Mouse (Mus musculus): ENCODE measurements around the gene Cracr2b. TPM values are rescaled to one million over a fixed set of nuclear protein-coding genes. Genes with fewer than 3 reads are reported as not detected.

The Cracr2b gene
- polyA plus RNA-seq, 1 experiment from 2014 or later = 23.7 TPM

DNA sequence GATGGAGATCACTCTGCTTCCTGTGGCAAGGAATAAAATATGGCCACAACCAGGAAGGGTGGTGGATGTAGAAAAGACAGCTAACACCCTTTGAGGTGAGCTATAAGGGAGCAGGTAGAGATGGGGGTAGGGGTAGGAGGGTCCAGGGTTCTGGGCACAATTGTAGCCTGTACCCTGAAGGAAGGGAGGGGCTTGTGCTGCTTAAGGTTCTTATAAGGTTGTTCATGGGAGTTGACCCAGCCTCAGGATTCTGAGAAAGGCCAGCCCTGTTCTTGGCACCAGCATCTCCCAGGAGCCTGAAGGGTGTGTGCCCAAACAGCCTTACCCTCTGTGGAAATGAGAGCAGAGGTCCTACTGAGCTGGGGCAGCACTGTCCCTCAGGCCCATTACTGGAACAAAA, 9.0 kb upstream of the Cracr2b start:
- Histone ChIP-seq H3K4me1 (ENCODE audit: insufficient read depth, low read length) (peaks cover 21% of the 10 kb centered on the region), H3K9ac (replicated peaks; ENCODE audit: low read length) (no peak overlapping the region; the same call in 1 of the 2 replicates), H3K9me3 (ENCODE audit: low read length) (no peaks in the 10 kb centered on the region), H3K4me3 (ENCODE audit: low read length) (no peak overlapping the region), H3K4me2 (replicated peaks; ENCODE audit: low read depth, low read length) (no peak overlapping the region), H3K36me3 (ENCODE audit: insufficient read depth, low read length) (peaks cover 33% of the 10 kb centered on the region), H3K27ac (ENCODE audit: low read length) (no peak overlapping the region), H3K27me3 (ENCODE audit: insufficient read depth, low read length) (no peaks in the 10 kb centered on the region)
- ATAC-seq (ENCODE audit: low FRiP score, low TSS enrichment) = no peak

DNA sequence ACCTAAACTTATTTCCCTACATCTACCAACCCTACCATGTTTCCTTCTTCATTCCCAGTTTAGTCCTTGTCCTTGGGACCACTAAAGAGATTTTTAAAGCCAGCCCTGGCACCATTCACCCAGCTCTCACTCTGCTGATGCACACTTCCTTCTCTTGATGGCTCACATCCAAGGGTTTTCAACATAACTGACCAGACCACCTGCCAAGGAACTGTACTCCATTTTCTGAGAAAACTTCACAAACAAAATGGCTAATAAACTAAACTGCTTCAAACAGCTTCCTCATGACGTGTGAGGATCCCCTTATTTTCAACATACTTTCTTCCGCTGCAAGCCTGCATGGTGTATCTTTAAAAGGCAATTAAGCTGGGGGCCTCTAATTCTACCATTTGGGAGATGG, 7.3 kb upstream of the Cracr2b start:
- no peak overlapping the region for H3K27ac ChIP-seq (ENCODE audit: low read length)
- H3K4me3 ChIP-seq (ENCODE audit: low read length) = no peak overlapping the region
- H3K9me3 ChIP-seq (ENCODE audit: low read length) = no peaks in the 10 kb centered on the region
- peaks cover 31% of the 10 kb centered on the region for H3K36me3 ChIP-seq (ENCODE audit: insufficient read depth, low read length)
- peaks cover 16% of the 10 kb centered on the region for H3K4me1 ChIP-seq (ENCODE audit: insufficient read depth, low read length)
- ATAC-seq (ENCODE audit: low FRiP score, low TSS enrichment) = no peak
- no peak overlapping the region for H3K4me2 ChIP-seq (replicated peaks; ENCODE audit: low read depth, low read length)
- no peaks in the 10 kb centered on the region for H3K27me3 ChIP-seq (ENCODE audit: insufficient read depth, low read length)
- 78% methylated on average over 2 of the region's 2 CpGs for WGBS
- no peak overlapping the region for H3K9ac ChIP-seq (replicated peaks; ENCODE audit: low read length)

DNA sequence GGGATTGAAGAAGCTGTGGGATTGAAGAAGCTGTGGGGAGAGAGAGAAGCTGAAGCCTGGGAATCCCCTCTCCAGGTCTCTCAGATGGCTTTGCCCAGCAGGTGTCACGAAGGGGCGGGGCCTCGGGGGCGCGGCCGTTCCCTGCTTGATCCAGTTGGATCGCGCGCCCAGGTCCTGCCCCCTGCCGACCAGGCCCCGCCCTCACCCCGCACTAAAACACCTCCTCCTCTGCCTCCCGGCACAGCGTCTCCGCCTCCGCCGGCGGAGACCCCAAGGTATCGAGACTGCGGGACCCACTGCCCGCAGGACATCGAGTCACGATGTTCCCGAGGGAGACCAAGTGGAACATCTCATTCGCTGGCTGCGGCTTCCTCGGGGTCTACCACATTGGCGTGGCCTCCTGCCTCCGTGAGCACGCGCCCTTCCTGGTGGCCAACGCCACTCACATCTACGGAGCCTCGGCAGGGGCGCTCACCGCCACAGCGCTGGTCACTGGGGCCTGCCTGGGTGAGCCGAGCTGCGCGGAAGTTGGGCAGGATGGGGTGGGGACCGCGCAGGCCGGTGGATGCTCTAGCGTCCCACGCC, 5.8 kb upstream of the Cracr2b start, which contains the start of gene Pnpla2:
Gene Pnpla2 (plus strand): TSS at position 232 of the 585 bp plus-strand sequence.
- peak; percentile 84 for ATAC-seq (ENCODE audit: low FRiP score, low TSS enrichment)

DNA sequence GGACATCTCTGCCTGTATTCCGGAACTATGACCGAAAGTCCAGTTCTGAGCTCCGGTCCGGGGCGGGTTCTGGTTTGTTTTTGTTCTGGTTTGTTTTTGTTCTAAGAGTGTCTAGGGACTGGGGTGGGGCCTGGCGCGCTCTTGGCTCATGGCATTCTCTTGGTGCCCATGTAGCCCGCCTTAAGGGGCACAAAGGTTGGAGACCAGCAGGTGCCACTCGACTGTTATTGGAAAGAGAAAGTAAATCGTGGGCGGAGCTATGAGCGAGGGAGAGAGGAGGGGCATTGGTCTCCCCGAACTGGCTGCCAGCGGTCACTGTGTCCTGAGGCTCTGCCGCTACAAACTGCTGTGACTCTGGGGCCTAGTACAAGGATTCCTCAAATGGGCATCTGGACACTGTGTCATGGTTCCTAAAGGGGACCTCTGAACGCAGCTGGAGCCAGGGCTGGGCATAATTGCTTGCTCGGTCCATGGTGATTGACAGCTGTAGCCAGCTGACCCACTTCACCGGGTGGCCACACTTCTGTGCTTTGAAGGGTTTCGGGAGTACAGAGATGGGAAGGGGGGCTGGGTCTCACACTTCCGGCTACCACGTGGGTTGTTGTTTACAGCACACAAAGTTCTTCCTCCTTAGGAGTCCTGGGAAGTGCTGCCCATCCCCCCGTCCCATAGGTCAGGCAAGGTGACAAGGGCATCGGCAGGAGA, 5.1 kb upstream of the Cracr2b start:
- Histone ChIP-seq H3K27ac (ENCODE audit: low read length) (peak overlapping the region; percentile 82), H3K9me3 (ENCODE audit: low read length) (no peaks in the 10 kb centered on the region), H3K9ac (replicated peaks; ENCODE audit: low read length) (peak overlapping the region; percentile 70), H3K27me3 (ENCODE audit: insufficient read depth, low read length) (no peaks in the 10 kb centered on the region), H3K4me2 (replicated peaks; ENCODE audit: low read depth, low read length) (peak overlapping the region; percentile 92), H3K36me3 (ENCODE audit: insufficient read depth, low read length) (peaks cover 26% of the 10 kb centered on the region), H3K4me1 (ENCODE audit: insufficient read depth, low read length) (peaks cover 12% of the 10 kb centered on the region), H3K4me3 (ENCODE audit: low read length) (peak overlapping the region; percentile 77)
- WGBS = under 1% methylated on average over 23 of the region's 23 CpGs
- peak; percentile 35 for ATAC-seq (ENCODE audit: low FRiP score, low TSS enrichment)

More for the DNA sequence above, 5.8 kb upstream of the Cracr2b start, which contains the start of gene Pnpla2:
- peak within 1 kb of the TSS; percentile 77 for H3K4me3 ChIP-seq (ENCODE audit: low read length)
- H3K27me3 ChIP-seq (ENCODE audit: insufficient read depth, low read length) = no peaks in the 10 kb centered on the region
- H3K9me3 ChIP-seq (ENCODE audit: low read length) = no peaks in the 10 kb centered on the region
- WGBS = under 1% methylated on average over 45 of the region's 45 CpGs
- peaks cover 33% of the 10 kb centered on the region for H3K36me3 ChIP-seq (ENCODE audit: insufficient read depth, low read length)
- H3K4me1 ChIP-seq (ENCODE audit: insufficient read depth, low read length) = peaks cover 12% of the 10 kb centered on the region
- H3K9ac ChIP-seq (replicated peaks; ENCODE audit: low read length) = peak within 1 kb of the TSS; percentile 70
- peak within 1 kb of the TSS; percentile 92 for H3K4me2 ChIP-seq (replicated peaks; ENCODE audit: low read depth, low read length)
- H3K27ac ChIP-seq (ENCODE audit: low read length) = peak within 1 kb of the TSS; percentile 82

DNA sequence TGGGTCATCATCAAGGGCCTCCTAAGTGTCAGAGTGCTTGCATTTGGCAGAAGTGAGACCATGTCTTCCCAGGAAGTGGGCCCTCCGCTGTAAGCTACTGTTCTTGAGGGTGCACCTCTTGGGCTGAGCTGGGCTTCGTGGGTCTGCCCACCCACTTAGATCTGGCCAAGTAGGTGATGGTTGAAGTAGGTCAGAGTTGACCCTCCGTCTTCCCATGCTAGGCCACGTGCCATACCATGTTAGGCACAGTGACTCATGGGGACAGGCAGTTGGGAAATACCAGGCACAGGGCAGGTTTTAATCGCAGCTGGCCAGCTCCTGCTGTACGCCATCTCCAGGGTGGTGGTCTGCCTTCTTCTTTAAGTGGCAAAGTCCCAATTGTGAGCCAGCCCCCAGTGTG, 4.2 kb upstream of the Cracr2b start:
- H3K4me1 ChIP-seq (ENCODE audit: insufficient read depth, low read length) = peaks cover 20% of the 10 kb centered on the region
- H3K9ac ChIP-seq (replicated peaks; ENCODE audit: low read length) = no peak overlapping the region
- no peak overlapping the region for H3K4me3 ChIP-seq (ENCODE audit: low read length)
- no peaks in the 10 kb centered on the region for H3K27me3 ChIP-seq (ENCODE audit: insufficient read depth, low read length)
- 87% methylated on average over 6 of the region's 6 CpGs for WGBS
- no peaks in the 10 kb centered on the region for H3K9me3 ChIP-seq (ENCODE audit: low read length)
- no peak for ATAC-seq (ENCODE audit: low FRiP score, low TSS enrichment)
- H3K4me2 ChIP-seq (replicated peaks; ENCODE audit: low read depth, low read length) = no peak overlapping the region
- peaks cover 16% of the 10 kb centered on the region for H3K36me3 ChIP-seq (ENCODE audit: insufficient read depth, low read length)
- H3K27ac ChIP-seq (ENCODE audit: low read length) = no peak overlapping the region

DNA sequence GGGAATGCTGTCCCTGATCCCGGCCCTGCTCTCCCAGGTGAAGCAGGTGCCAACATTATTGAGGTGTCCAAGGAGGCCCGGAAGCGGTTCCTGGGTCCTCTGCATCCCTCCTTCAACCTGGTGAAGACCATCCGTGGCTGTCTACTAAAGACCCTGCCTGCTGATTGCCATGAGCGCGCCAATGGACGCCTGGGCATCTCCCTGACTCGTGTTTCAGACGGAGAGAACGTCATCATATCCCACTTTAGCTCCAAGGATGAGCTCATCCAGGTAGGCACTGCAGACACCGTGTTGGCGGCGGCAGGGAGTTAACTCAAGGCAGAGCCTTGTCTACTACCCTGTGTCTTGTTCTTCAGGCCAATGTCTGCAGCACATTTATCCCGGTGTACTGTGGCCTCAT, 3.7 kb upstream of the Cracr2b start:
- Histone ChIP-seq H3K9ac (replicated peaks; ENCODE audit: low read length) (no peak overlapping the region), H3K4me3 (ENCODE audit: low read length) (no peak overlapping the region), H3K36me3 (ENCODE audit: insufficient read depth, low read length) (peaks cover 11% of the 10 kb centered on the region), H3K27ac (ENCODE audit: low read length) (no peak overlapping the region), H3K4me2 (replicated peaks; ENCODE audit: low read depth, low read length) (no peak overlapping the region), H3K9me3 (ENCODE audit: low read length) (no peaks in the 10 kb centered on the region), H3K4me1 (ENCODE audit: insufficient read depth, low read length) (peaks cover 24% of the 10 kb centered on the region), H3K27me3 (ENCODE audit: insufficient read depth, low read length) (peaks cover 1% of the 10 kb centered on the region; the same call in 1 of the 2 replicates)
- 93% methylated on average over 14 of the region's 14 CpGs for WGBS
- ATAC-seq (ENCODE audit: low FRiP score, low TSS enrichment) = no peak

DNA sequence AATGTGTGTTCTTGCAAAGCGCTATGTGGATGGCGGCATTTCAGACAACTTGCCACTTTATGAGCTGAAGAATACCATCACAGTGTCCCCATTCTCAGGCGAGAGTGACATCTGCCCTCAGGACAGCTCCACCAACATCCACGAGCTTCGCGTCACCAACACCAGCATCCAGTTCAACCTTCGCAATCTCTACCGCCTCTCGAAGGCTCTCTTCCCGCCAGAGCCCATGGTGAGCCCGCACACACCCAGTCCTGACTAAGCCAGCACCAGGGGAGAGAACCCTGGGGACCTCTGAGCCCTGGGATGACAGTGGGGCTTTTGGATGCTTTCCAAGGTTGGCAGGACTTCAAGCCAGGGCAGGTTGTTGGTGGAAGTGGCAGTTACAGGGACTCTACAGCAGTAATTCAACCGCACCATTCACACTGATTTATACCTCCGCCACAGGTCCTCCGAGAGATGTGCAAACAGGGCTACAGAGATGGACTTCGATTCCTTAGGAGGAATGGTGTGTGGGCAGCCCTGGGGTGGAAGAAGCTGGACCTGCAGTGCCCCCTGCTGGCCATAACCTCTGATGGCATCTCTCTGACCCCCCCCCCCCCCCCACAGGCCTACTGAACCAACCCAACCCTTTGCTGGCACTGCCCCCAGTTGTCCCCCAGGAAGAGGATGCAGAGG, 2.8 kb upstream of the Cracr2b start:
- no peak for ATAC-seq (ENCODE audit: low FRiP score, low TSS enrichment)
- 76% methylated on average over 15 of the region's 15 CpGs for WGBS
- H3K4me3 ChIP-seq (ENCODE audit: low read length) = no peak overlapping the region
- H3K4me2 ChIP-seq (replicated peaks; ENCODE audit: low read depth, low read length) = no peak overlapping the region
- H3K9me3 ChIP-seq (ENCODE audit: low read length) = no peaks in the 10 kb centered on the region
- H3K4me1 ChIP-seq (ENCODE audit: insufficient read depth, low read length) = peaks cover 29% of the 10 kb centered on the region
- H3K27ac ChIP-seq (ENCODE audit: low read length) = no peak overlapping the region
- peaks cover 11% of the 10 kb centered on the region for H3K36me3 ChIP-seq (ENCODE audit: insufficient read depth, low read length)
- H3K9ac ChIP-seq (replicated peaks; ENCODE audit: low read length) = no peak overlapping the region
- peaks cover 10% of the 10 kb centered on the region for H3K27me3 ChIP-seq (ENCODE audit: insufficient read depth, low read length)

DNA sequence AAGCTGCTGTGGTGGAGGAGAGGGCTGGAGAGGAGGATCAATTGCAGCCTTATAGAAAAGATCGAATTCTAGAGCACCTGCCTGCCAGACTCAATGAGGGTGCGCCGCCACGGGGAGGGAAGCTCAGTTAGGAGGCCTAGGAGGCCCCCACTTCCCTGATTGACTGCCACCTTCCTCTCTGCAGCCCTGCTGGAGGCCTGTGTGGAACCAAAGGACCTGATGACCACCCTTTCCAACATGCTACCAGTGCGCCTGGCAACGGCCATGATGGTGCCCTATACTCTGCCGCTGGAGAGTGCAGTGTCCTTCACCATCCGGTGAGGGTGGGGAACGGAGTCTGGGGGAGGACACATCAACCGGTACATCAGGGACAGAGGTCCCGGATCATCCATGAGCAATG, 2.2 kb upstream of the Cracr2b start:
- no peak overlapping the region for H3K27ac ChIP-seq (ENCODE audit: low read length)
- no peak overlapping the region for H3K4me2 ChIP-seq (replicated peaks; ENCODE audit: low read depth, low read length)
- H3K9me3 ChIP-seq (ENCODE audit: low read length) = no peaks in the 10 kb centered on the region
- peaks cover 31% of the 10 kb centered on the region for H3K4me1 ChIP-seq (ENCODE audit: insufficient read depth, low read length)
- peaks cover 11% of the 10 kb centered on the region for H3K36me3 ChIP-seq (ENCODE audit: insufficient read depth, low read length)
- no peak overlapping the region for H3K4me3 ChIP-seq (ENCODE audit: low read length)
- peaks cover 16% of the 10 kb centered on the region for H3K27me3 ChIP-seq (ENCODE audit: insufficient read depth, low read length)
- ATAC-seq (ENCODE audit: low FRiP score, low TSS enrichment) = no peak
- WGBS = 88% methylated on average over 11 of the region's 11 CpGs
- no peak overlapping the region for H3K9ac ChIP-seq (replicated peaks; ENCODE audit: low read length)

DNA sequence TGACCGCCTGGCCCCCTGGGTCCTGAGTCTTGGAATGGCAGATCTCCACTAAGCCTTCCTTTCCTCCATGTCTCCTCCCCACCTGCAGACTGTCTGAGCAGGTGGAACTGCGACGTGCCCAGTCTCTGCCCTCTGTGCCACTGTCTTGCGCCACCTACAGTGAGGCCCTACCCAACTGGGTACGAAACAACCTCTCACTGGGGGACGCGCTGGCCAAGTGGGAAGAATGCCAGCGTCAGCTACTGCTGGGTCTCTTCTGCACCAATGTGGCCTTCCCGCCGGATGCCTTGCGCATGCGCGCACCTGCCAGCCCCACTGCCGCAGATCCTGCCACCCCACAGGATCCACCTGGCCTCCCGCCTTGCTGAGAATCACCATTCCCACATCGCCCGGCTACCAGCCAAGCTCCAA, 1.6 kb upstream of the Cracr2b start:
- Histone ChIP-seq H3K4me1 (ENCODE audit: insufficient read depth, low read length) (peaks cover 37% of the 10 kb centered on the region), H3K27ac (ENCODE audit: low read length) (no peak overlapping the region), H3K4me2 (replicated peaks; ENCODE audit: low read depth, low read length) (no peak overlapping the region), H3K9me3 (ENCODE audit: low read length) (no peaks in the 10 kb centered on the region), H3K36me3 (ENCODE audit: insufficient read depth, low read length) (peaks cover 11% of the 10 kb centered on the region), H3K9ac (replicated peaks; ENCODE audit: low read length) (no peak overlapping the region), H3K4me3 (ENCODE audit: low read length) (no peak overlapping the region), H3K27me3 (ENCODE audit: insufficient read depth, low read length) (peaks cover 22% of the 10 kb centered on the region)
- ATAC-seq (ENCODE audit: low FRiP score, low TSS enrichment) = no peak
- 89% methylated on average over 17 of the region's 17 CpGs for WGBS

DNA sequence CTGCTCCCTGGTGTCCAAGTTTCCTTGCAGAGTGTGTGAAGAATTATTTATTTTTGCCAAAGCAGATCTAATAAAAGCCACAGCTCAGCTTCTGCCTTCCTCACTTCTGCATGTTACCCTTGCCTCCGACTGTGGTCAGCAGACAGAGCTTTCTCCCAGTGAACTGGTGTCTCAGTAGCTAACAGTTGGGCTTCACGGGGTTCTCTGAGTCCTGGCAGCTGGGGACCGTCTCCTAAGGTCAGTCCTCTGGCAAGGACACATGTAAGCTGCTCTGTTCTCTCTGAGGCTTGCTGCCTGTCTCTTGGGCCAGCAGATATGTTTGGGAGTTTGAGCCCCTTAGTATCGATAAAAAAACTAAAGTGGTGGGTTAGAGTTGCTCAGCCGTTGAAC, 898 bp upstream of the Cracr2b start:
- WGBS = 53% methylated on average over 5 of the region's 5 CpGs
- H3K4me1 ChIP-seq (ENCODE audit: insufficient read depth, low read length) = peaks cover 39% of the 10 kb centered on the region
- no peaks in the 10 kb centered on the region for H3K9me3 ChIP-seq (ENCODE audit: low read length)
- H3K9ac ChIP-seq (replicated peaks; ENCODE audit: low read length) = no peak overlapping the region
- H3K36me3 ChIP-seq (ENCODE audit: insufficient read depth, low read length) = peaks cover 11% of the 10 kb centered on the region
- ATAC-seq (ENCODE audit: low FRiP score, low TSS enrichment) = no peak
- H3K4me2 ChIP-seq (replicated peaks; ENCODE audit: low read depth, low read length) = no peak overlapping the region
- no peak overlapping the region for H3K4me3 ChIP-seq (ENCODE audit: low read length)
- H3K27ac ChIP-seq (ENCODE audit: low read length) = no peak overlapping the region
- peaks cover 28% of the 10 kb centered on the region for H3K27me3 ChIP-seq (ENCODE audit: insufficient read depth, low read length)

All from kidney, embryonic 16.5 days (tissue).